Mouse (Mus musculus): ENCODE measurements around the gene Map3k20.

Gene Map3k20

GRCm38 (mm10) chr2:72376946-72377345 lies 91.5 kb downstream of the Map3k20 start:
- CTCF ChIA-PET: interaction anchor here (0.6 kb wide), 1 partner anchor 15 kb away, joined by 3 read pairs; no protein-coding TSS in a partner anchor

DNA sequence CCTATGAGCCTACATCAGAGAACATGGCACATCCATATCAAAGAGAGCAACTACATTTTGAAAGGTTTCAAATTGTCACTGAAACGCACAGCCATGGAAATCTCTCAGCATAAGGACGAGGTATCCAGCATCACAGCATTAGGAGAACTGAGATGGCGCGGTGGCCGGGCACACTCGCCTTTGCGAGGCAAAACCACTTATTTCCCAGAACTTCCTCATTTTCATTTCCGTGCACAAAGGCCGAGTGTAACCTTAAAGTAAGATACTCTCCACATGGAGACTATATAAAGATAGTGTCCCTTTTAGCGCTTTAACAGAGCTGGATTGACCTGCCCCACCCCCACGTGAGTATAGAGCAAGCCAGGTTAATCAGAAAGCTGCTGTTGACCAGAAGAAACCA lies 94.0 kb downstream of the Map3k20 start:
- CTCF ChIA-PET: no interaction called here

- CTCF ChIA-PET: no interaction called here
Measured at GRCm38 (mm10) chr2:72382662-72383061, 97.2 kb downstream of the Map3k20 start.

DNA sequence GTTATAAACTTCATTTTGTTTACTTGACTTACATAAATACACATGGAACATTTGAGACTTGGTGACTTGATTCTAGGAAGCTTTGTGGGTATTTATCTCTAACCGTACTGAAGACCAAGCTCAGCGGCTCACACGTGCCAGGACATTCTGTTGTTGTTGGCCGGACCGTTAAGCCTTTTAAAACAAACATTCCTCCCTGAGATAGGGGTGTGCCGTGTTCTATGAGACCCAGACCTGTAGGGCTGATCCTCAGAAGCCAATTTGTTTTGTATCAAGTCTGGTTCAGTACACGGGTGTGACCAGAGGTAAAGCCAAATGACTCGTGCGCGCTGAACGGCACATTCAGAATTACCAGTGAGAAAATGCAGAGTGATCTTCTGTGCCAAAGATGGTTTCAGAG lies 97.9 kb downstream of the Map3k20 start:
- CTCF ChIA-PET: no interaction called here

- CTCF ChIA-PET: interaction anchor here (0.5 to 1.1 kb wide), 3 partner anchors 91 to 772 kb away, joined by 3 to 4 read pairs (median 3); no protein-coding TSS in a partner anchor
Measured at GRCm38 (mm10) chr2:72389411-72389810, 104.0 kb downstream of the Map3k20 start.

- CTCF ChIA-PET: interaction anchor here (1.0 to 1.1 kb wide), 2 partner anchors 92 to 156 kb away, joined by 3 to 4 read pairs; no protein-coding TSS in a partner anchor
Measured at GRCm38 (mm10) chr2:72389942-72390341, 104.5 kb downstream of the Map3k20 start.

DNA sequence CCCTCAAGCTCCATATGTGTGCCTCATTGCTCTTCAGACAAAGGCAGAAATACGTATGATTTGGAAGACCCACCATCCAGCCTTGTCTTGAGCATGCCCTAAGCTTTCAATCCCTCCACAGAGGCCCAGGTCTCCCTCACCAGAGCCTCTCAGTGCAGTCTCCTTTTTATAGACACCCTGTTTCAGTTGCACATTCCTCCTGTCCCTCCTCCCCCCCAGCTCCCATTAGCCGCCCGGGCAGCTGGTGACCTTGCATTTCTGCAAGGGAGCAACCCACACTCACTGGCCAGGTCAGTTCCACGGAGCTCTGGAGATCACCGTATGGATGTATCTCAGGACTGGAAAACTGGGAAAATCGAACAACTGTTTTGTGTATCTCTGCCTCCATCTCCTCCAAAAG lies 105.0 kb downstream of the Map3k20 start:
- CTCF ChIA-PET: no interaction called here

DNA sequence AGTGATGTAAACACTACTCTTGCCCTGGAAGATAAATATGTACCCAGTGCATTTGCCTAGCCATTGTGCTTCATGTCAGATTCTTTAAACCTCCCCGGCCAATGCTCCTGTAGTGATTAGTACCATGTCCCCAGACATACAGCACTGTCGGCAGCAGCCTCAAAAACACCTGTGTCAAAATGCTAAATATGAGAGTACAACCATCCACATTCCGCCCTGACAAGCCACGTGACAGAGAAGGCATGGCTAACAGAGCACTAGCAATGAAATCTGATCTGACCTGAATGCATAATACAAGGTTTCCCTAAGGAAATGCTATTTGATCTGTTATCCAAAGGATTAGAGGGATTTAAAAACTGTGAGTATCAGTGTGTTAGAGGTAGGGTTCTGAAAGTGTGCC lies 105.6 kb downstream of the Map3k20 start:
- CTCF ChIA-PET: no interaction called here

GRCm38 (mm10) chr2:72391721-72392120 lies 106.3 kb downstream of the Map3k20 start:
- CTCF ChIA-PET: interaction anchor here (0.7 kb wide), 1 partner anchor 15 kb away, joined by 3 read pairs; no protein-coding TSS in a partner anchor

GRCm38 (mm10) chr2:72392316-72392715 lies 106.9 kb downstream of the Map3k20 start:
- CTCF ChIA-PET: no interaction called here

- CTCF ChIA-PET: interaction anchor here (0.6 kb wide), 1 partner anchor 254 kb away, joined by 3 read pairs; no protein-coding TSS in a partner anchor
Measured at GRCm38 (mm10) chr2:72396934-72397333, 111.5 kb downstream of the Map3k20 start.

GRCm38 (mm10) chr2:72398227-72398626 lies 112.8 kb downstream of the Map3k20 start:
- CTCF ChIA-PET: no interaction called here

DNA sequence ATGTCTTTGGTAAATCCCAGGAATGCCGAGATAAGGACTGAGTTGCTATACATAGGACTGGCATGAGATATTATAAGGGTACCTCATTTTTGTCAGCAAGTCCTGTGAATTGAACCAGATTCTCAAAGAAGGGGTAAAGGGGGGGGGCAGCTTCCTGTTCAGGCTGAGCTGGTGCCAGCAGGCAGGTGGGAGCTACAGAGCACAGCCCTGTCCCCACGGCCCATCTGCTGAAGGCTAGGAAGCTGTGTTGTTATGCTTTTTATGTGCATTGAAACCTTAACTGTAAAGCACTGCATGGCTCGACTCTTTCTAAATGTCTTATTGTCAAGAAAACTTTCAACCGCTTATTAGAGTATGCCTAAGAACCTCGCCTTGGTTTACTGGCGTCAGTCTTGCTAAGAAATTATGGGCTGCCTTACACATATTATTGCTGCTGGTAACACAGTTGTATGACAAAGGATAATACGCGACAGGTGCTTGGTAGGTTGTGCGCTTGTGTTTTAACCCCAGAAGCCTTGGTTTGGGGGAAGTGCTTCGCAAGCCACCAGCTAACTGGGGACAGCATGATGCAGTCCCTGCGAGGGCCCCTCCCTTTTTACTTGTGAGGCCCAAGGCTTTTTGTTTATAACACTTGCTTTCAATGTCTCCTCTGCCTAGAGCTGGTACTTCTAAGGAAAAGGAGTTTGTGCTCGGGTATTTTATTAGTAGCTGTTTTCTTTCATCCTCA lies 114.2 kb downstream of the Map3k20 start:
- CTCF ChIA-PET: interaction anchor here (1.0 kb wide), 1 partner anchor 15 kb away, joined by 4 read pairs; no protein-coding TSS in a partner anchor

DNA sequence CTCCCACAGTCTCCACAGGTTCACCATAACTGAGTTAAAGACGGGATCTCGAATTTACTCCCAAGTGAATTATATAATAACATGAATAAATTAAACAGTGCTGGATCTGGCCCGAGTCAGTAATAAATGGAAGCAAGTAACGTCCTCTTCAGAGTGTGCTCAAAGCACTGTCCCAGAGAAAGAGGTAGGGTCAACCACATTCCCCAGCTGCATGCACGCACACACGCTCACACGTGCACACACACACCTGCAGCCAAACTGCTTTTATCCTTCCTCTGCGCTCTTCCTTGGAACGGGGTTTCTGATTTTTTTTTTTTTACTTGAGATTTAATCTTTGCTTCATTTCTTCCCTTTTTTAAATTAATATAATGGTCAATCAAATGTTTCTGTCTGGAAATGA lies 115.9 kb downstream of the Map3k20 start:
- CTCF ChIA-PET: no interaction called here

DNA sequence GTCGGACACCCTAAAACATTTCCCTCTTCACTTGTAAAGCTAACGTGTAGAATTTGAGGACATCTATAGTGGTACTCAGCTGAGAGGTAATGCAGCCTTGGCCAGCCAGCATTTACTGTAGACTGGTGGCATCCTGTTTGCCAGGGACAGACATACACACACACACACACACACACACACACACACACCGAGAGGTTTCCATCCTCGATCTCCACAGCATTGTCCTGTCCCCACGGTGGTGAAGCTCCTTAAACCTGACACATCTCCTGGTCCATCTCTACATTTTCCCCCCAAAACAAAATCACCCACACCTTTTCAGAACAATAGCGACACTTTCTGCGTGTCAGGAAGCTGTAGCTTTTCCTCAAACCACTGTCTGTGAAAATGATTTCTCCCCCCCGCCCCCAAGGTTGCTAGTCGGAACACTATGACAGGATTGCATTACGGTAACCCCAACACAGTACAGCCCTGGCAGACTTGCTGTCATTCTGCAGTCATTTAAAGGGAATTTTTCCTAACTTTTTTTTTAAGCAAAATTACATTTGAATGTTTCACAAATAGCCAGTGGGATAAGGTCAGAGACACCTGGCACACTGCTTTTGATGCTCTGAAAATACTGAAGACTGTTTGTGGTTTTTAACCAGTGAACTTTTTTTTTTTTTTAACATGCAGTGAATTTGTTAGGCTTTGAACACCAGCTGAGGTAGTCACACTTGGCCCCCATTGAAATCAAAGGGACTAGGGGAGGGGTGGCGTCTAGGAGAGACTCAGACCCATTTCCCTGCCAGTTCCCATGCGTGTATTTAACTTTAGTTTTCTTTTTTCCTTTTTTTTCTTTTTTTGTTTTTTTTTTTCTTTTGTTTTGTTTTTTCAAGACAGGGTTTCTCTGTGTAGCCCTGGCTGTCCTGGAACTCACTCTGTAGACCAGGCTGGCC lies 120.5 kb downstream of the Map3k20 start:
- CTCF ChIA-PET: interaction anchor here (0.6 kb wide), 1 partner anchor 17 kb away, joined by 4 read pairs; no protein-coding TSS in a partner anchor

GRCm38 (mm10) chr2:72406701-72407100 lies 121.3 kb downstream of the Map3k20 start:
- CTCF ChIA-PET: no interaction called here

GRCm38 (mm10) chr2:72407341-72408092 lies 122.1 kb downstream of the Map3k20 start:
- CTCF ChIA-PET: interaction anchor here (0.5 kb wide), 1 partner anchor 1275 kb away, joined by 3 read pairs; no protein-coding TSS in a partner anchor

- CTCF ChIA-PET: no interaction called here
Measured at GRCm38 (mm10) chr2:72409968-72410367, 124.5 kb downstream of the Map3k20 start.

DNA sequence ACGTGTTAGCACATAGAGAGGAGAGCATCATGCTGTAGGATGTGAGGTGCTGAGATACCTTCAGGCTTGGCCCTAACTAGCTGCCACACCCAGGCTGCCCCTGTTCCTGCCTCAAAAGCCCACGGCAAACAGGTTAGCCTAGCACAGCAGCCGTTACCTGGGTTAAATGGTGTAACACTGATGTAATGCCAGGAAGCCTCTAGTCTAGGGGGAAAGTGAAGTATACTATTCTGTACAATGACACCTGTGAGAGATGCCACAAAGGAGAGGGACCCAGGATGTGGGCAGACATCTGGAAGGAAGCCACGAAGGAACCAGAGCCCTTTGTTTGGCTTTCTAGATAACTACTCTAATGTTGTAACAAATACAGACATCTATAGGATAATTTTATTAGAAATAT lies 126.8 kb downstream of the Map3k20 start:
- CTCF ChIA-PET: interaction anchor here (0.6 kb wide), 1 partner anchor 1129 kb away, joined by 4 read pairs; no protein-coding TSS in a partner anchor

- CTCF ChIA-PET: interaction anchor here (0.6 kb wide), 1 partner anchor 30 kb away, joined by 8 read pairs; no protein-coding TSS in a partner anchor
Measured at GRCm38 (mm10) chr2:72415416-72415815, 130.0 kb downstream of the Map3k20 start.
